In genomic region chr16:38352851-38353250, GRCm38 (mm10) we compare ENCODE assay signal across 28 mouse cellular contexts. TPM values are rescaled to one million over a fixed set of nuclear protein-coding genes. Genes with fewer than 3 reads are reported as not detected.
"Had no signal": no experiment of that assay in that cellular context is flagged by ENCODE, and none has a peak within 500 bp of the region (broad histone marks: within the 10 kb centered on the region; RNA-seq: fewer than 3 reads in every experiment).

No protein-coding gene starts in this region.

- DNase-seq: kidney, adult 9 months; kidney, postnatal 14 days; kidney, postnatal 4 days; layer of hippocampus, adult 9-11 months; liver, embryonic 13.5 days; lung, adult 2 months; lung, postnatal 14 days; lung, postnatal 4 days; thymus, adult 18-20 months; thymus, postnatal 14 days had no signal

- ATAC-seq: midbrain, embryonic 15.5 days had no signal

RNA-seq across cellular contexts. Expression of gene Gm21987, which starts 6.0 kb away (rescaled TPM):
- total RNA-seq: layer of hippocampus, adult 2 months; left cerebral cortex, adult 2 months; left cerebral cortex, postnatal 10 days; left cerebral cortex, postnatal 36 days; liver, adult 2 months; megakaryocyte progenitor cell, adult 5-6 weeks had no signal
- polyA plus RNA-seq: kidney, embryonic 16.5 days; limb, embryonic 11.5 days; limb, embryonic 14.5 days; liver, adult 2 months; liver, embryonic 13.5 days; liver, embryonic 16.5 days; lung, adult 2 months; midbrain, embryonic 12.5 days; midbrain, embryonic 15.5 days; neural tube, embryonic 13.5 days; small intestine, adult 2 months; spleen, adult 2 months; testis, adult 2 months had no signal

RNA-seq across cellular contexts. Expression of gene Maats1, which starts 10.9 kb away (rescaled TPM):
- total RNA-seq: liver, adult 2 months; megakaryocyte progenitor cell, adult 5-6 weeks had no signal
- polyA plus RNA-seq: liver, adult 2 months; liver, embryonic 13.5 days had no signal

RNA-seq across cellular contexts. Expression of gene Nr1i2, which starts 58.2 kb away (rescaled TPM):
- total RNA-seq: layer of hippocampus, adult 2 months; layer of hippocampus, postnatal 25 days; left cerebral cortex, adult 2 months; left cerebral cortex, postnatal 10 days; left cerebral cortex, postnatal 36 days; megakaryocyte progenitor cell, adult 5-6 weeks had no signal
- polyA plus RNA-seq: limb, embryonic 11.5 days; lung, embryonic 16.5 days; midbrain, embryonic 12.5 days; spleen, adult 2 months had no signal
